Mouse (Mus musculus): ENCODE measurements around the gene Ntrk2. TPM values are rescaled to one million over a fixed set of nuclear protein-coding genes. Genes with fewer than 3 reads are reported as not detected.

Gene Ntrk2
- total RNA-seq, 2 experiments from 2014 or later = 13.0 to 15.1 TPM

- DNase-seq = no peak
These were observed 309.2 kb downstream of the Ntrk2 start for GRCm38 (mm10) chr13:59115551-59115950.

- DNase-seq = no peak
These were observed 310.9 kb downstream of the Ntrk2 start for GRCm38 (mm10) chr13:59117233-59117632.

- no peak for DNase-seq
These were observed 313.4 kb downstream of the Ntrk2 start for GRCm38 (mm10) chr13:59119596-59120394.

- DNase-seq = no peak
These were observed 336.9 kb downstream of the Ntrk2 start for GRCm38 (mm10) chr13:59143141-59143744.

DNA sequence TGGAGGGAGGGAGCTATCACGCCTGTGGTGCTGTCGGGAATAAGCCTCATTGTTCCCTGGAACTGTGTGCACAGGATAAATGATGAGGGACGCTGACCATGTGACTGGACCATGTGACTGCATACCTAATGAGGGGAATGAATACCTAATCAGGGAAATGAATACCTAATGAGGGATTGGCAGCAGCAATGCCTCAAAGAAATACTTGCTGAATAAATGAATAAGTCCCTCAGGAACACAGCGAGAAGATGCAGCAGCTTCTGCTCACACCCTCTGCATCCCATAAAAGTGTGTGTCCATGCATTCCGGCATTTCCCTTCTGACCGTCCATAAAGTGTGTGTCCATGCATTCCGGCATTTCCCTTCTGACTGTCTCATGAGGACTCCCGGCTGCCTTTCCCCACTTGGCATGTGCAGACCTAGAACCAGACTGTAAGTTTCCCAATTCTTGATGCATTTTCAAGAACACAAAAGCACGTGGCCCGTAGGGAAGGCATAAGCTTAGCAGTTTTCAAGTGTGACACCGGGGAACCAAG, 338.0 kb downstream of the Ntrk2 start:
- DNase-seq = no peak

DNA sequence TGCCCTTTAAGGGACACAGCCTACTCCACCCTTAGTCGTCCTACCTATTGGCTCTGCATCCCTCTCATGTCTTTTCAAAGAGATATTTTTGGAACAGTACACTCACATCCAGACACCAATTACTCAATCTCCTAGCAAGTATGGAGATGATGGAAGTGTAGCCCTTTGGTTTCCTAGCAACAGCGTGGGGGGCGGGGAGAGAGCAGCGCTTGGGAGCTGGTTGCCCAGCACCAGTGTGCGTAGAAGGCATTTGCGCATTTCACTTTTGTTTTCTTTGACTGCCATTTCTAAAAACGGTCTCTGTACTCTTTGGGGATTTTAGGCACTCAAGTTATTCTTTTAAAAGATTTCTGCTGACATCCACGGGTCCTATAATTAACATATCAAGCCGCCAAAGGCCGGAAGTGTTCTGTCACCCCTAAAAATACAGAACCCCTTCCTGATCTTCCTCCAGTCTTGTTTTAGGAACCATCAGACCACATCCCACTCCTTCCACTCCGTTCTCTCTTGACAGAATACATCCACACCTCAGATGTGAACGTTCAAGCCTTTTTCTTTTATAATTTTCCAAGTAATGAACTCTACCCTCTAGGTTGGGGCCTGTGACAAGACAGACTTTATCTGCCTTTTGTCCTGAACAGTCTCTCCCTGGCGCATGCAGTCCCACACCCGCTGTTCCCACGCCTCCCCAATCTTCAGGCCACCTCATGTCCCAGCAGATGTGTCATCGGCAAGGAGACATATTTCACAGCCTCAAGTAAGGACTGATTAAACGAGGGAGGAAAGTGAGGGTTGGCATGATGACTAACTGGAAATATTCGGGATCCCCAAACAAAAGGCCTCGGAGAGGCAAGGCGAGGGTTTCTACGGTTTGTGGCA, 339.5 kb downstream of the Ntrk2 start:
- no peak for DNase-seq

- no peak for DNase-seq
These were observed 340.2 kb downstream of the Ntrk2 start for GRCm38 (mm10) chr13:59146616-59147015.

DNA sequence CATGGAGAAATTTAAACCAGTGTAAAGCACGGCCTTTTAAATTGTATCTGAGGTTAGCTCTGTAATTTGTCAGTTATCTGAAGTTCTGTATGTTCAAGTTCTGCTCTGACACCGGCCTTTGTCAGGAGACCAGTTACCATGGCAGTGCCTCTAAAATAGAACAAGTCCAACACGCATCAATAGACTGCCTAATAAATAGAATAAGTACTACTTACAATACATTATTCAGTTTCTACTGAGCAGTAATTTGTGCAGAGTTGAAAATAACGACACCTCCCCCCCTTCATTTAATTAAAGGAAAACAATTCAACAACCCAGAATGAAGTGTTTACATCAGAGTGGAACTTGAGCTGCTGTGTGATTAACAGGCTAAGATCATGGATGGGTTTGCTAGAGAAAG, 341.6 kb downstream of the Ntrk2 start:
- DNase-seq = no peak

DNA sequence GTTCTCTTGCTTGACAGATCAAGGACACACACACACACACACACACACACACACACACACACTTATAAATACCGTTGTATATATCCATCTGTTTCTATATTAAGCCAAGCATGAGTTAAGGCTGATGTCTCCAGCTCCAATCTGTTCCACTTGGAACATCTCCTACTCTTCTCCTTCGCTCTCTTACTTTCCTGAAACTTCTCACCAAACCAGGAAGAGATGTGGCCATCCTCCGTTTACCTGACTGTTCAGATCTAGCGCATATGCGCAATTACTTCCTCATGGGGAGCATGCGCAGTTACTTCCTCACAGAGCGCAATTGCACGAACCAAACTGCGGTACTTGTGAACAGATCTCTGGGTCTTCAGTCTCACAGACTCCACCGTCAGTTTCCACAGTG, 342.4 kb downstream of the Ntrk2 start:
- DNase-seq = no peak

DNA sequence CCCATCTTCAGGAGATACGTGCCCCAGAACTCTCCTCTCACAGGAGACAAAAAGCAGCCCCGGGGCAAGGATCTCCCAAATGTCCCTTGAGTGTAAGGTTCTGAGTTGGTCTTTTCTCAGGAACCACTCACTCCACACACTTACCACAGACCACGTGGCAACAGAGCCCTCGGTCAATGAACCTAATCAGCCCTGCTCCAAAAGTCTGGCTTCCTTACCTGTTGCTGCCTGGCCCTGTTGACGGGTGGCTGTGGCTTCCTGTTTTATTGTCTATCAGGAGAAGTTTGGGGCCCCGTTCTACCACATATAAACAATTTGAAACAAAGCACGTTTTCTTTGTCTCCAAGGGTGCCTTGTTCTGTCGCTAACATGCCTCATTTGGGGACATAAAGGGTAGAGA, 357.6 kb downstream of the Ntrk2 start:
- no peak for DNase-seq

DNA sequence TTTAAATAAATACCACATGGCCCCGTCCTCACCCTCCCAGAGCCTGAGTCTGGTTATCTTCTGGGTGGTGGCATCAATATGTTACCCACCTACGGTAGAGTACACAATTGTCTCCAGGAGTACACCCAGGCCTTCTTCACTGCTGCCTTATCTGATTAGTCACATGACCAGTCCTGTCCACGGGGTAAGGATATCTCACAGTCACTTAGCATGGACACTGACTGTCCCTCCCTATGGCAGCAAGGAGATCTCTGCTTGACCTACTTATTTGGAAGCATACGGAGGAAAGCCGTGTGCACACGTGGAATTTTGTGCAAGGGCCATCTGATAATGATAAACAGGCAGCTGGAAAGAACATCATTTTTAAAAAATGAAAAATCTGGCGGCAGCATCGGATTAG, 367.5 kb downstream of the Ntrk2 start:
- no peak for DNase-seq

DNA sequence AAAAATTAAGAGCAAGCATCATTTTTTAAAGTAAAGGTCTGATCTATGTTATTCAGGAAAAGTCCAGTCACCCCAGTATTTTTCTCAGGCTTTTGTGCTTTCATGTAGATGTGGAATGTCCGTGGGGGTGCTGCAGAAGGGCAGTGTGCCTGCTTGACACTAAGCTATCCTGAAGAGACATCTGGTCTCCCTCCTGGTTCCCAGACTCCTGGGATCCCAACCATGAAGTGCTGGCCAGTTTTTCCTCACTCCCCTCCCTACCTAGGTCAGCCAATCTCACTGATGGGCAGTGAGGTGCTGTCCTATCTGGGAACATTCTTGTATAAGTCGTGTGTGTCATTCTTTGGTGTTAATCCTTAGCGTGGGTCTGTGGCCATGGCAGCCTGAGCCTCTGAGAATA, 369.7 kb downstream of the Ntrk2 start:
- DNase-seq = no peak

GRCm38 (mm10) chr13:59176485-59176884, 370.1 kb downstream of the Ntrk2 start:
- DNase-seq = no peak

GRCm38 (mm10) chr13:59177003-59177402, 370.6 kb downstream of the Ntrk2 start:
- no peak for DNase-seq

GRCm38 (mm10) chr13:59179986-59180385, 373.6 kb downstream of the Ntrk2 start:
- no peak for DNase-seq

DNA sequence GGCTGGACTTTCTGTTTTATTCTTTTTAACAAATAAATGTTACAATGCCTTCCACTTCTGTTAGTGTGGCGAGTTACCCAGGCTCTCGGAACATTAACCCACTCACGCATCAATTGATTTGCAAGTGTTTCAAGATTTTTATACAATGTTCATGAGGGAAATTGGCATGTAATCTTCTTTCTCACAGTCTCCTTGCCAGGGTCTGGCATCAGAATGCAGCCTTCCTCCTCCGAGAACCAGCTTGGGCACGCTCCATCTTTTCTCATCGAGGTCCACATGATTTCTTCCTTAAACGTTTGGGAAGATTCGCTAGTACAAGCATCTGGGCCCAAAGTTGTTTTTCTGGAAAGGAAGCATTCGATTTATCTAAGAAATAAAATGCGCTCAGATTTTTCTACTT, 374.4 kb downstream of the Ntrk2 start:
- DNase-seq = no peak

- no peak for DNase-seq
These were observed 375.0 kb downstream of the Ntrk2 start for GRCm38 (mm10) chr13:59181188-59181947.

- no peak for DNase-seq
These were observed 376.3 kb downstream of the Ntrk2 start for GRCm38 (mm10) chr13:59182630-59183029.

Data from gastrocnemius, postnatal 10 days (tissue).